Mouse (Mus musculus) hindbrain, embryonic 15.5 days (tissue): Measurements from ENCODE around the gene Fbxo10. TPM values are rescaled to one million over a fixed set of nuclear protein-coding genes. Genes with fewer than 3 reads are reported as not detected.

Experiments used
- ATAC-seq: fragments of 200-750 bp; cut with Nextera tagmentation; 2 replicates; pipeline ENCODE4 v1.8.0; 2017; ENCODE audit warnings: low read depth, moderate number of reproducible peaks, moderate TSS enrichment; ENCODE audit not compliant: low FRiP score
- H3K27ac ChIP-seq: fragments of 300-500 bp; sonication (generic); replicated peaks from 2 replicates; pipeline ENCODE4 v1.5.1; 2015; ENCODE audit warnings: mild to moderate bottlenecking, inconsistent platforms
- H3K27me3 ChIP-seq: fragments of 300-500 bp; sonication (generic); 2 replicates; pipeline ENCODE4 v1.6.1; 2015; ENCODE audit warnings: control low read depth, inconsistent platforms
- H3K36me3 ChIP-seq: fragments of 300-500 bp; sonication (generic); 2 replicates; pipeline ENCODE4 v1.6.1; 2015; ENCODE audit warnings: control low read depth, inconsistent platforms
- H3K4me1 ChIP-seq: fragments of 300-500 bp; sonication (generic); replicated peaks from 2 replicates; pipeline ENCODE4 v1.6.1; 2015; ENCODE audit warnings: control low read depth, inconsistent platforms
- H3K4me2 ChIP-seq: fragments of 300-500 bp; sonication (generic); 2 replicates; pipeline ENCODE4 v1.6.1; 2015; ENCODE audit warnings: moderate library complexity, mild to moderate bottlenecking, inconsistent platforms
- H3K4me3 ChIP-seq: fragments of 300-500 bp; sonication (generic); 2 replicates; pipeline ENCODE4 v1.5.1; 2015; ENCODE audit warnings: mild to moderate bottlenecking, inconsistent platforms
- H3K9ac ChIP-seq: fragments of 300-500 bp; sonication (generic); 2 replicates; pipeline ENCODE4 v1.6.1; 2015; ENCODE audit warnings: inconsistent platforms
- H3K9me3 ChIP-seq: fragments of 300-500 bp; sonication (generic); 2 replicates; pipeline ENCODE4 v1.6.1; 2016; ENCODE audit warnings: control low read depth, inconsistent platforms
- WGBS: fragments of 180-500 bp; shearing (Covaris S2); methylation state at CpG from one replicate; pipeline ENCODE4 v1.1.7; 2015; 5-methylcytosine and 5-hydroxymethylcytosine counted together
- polyA plus RNA-seq: library from polyadenylated mRNA; unstranded; fragments of >200 nt; fragmentation: Nextera tagmentation; extraction: Ambion mirVana; gene quantifications from 2 replicates; pipeline ENCODE4 v1.2.1, GENCODE M21; 2015

Gene Fbxo10
- 17.2 and 19.0 TPM in 2 replicates for polyA plus RNA-seq

- WGBS = 0% methylated on average over 76 of the region's 77 CpGs
Observed at GRCm38 (mm10) chr4:45084021-45084894, at the start of gene Fbxo10. Gene Fbxo10, minus strand, starts transcription at chr4:45084604.

GRCm38 (mm10) chr4:45131021-45131420, 46.6 kb upstream of the Fbxo10 start:
- no peak overlapping the region for H3K9ac ChIP-seq
- H3K36me3 ChIP-seq = no peaks in the 10 kb centered on the region
- no peaks in the 10 kb centered on the region for H3K27me3 ChIP-seq
- no peak overlapping the region for H3K4me2 ChIP-seq
- H3K9me3 ChIP-seq = no peaks in the 10 kb centered on the region
- H3K4me1 ChIP-seq = no peaks in the 10 kb centered on the region
- 88% methylated on average over 4 of the region's 4 CpGs for WGBS
- ATAC-seq = no peak
- no peak overlapping the region for H3K4me3 ChIP-seq
- no peak overlapping the region for H3K27ac ChIP-seq

More at GRCm38 (mm10) chr4:45084021-45084894, at the start of gene Fbxo10:
- ATAC-seq = peak; percentile 90
- H3K4me1 ChIP-seq = peaks cover 22% of the 10 kb centered on the region
- peak within 1 kb of the TSS; percentile 89 for H3K27ac ChIP-seq
- H3K36me3 ChIP-seq = no peaks in the 10 kb centered on the region
- no peaks in the 10 kb centered on the region for H3K27me3 ChIP-seq
- peak within 1 kb of the TSS; percentile 99 for H3K9ac ChIP-seq
- peak within 1 kb of the TSS; percentile 99 for H3K4me3 ChIP-seq
- no peaks in the 10 kb centered on the region for H3K9me3 ChIP-seq
- H3K4me2 ChIP-seq = peak within 1 kb of the TSS; percentile 61

- no peaks in the 10 kb centered on the region for H3K9me3 ChIP-seq
- no peak overlapping the region for H3K9ac ChIP-seq
- no peaks in the 10 kb centered on the region for H3K36me3 ChIP-seq
- no peak overlapping the region for H3K4me3 ChIP-seq
- H3K27me3 ChIP-seq = no peaks in the 10 kb centered on the region
- no peaks in the 10 kb centered on the region for H3K4me1 ChIP-seq
- no peak overlapping the region for H3K27ac ChIP-seq
- 90% methylated on average over 11 of the region's 11 CpGs for WGBS
- no peak overlapping the region for H3K4me2 ChIP-seq
- ATAC-seq = no peak
Observed at GRCm38 (mm10) chr4:45121311-45121710, 36.9 kb upstream of the Fbxo10 start.

GRCm38 (mm10) chr4:45108456-45109110, 24.2 kb upstream of the Fbxo10 start:
- 0 out of 2 replicates have a peak, but pooled peaks cover 2% of the 10 kb centered on the region for H3K27me3 ChIP-seq
- WGBS = 75% methylated on average over 8 of the region's 8 CpGs
- no peak overlapping the region for H3K4me3 ChIP-seq
- H3K9ac ChIP-seq = no peak overlapping the region
- H3K4me1 ChIP-seq = peaks cover 18% of the 10 kb centered on the region
- H3K9me3 ChIP-seq = no peaks in the 10 kb centered on the region
- H3K4me2 ChIP-seq = no peak overlapping the region
- peaks cover under 1% of the 10 kb centered on the region; the same call in 1 of the 2 replicates for H3K36me3 ChIP-seq
- H3K27ac ChIP-seq = no peak overlapping the region
- ATAC-seq = no peak

GRCm38 (mm10) chr4:45107601-45108277, 23.3 kb upstream of the Fbxo10 start, which contains the start of gene Tomm5:
Gene Tomm5, minus strand, starts transcription at chr4:45108114.
- 0 out of 2 replicates have a peak, but pooled peaks cover under 1% of the 10 kb centered on the region for H3K27me3 ChIP-seq
- WGBS = under 1% methylated on average over 39 of the region's 39 CpGs
- peaks cover 18% of the 10 kb centered on the region for H3K4me1 ChIP-seq
- H3K27ac ChIP-seq = peak within 1 kb of the TSS; percentile 68
- peak within 1 kb of the TSS; percentile 80 for H3K9ac ChIP-seq
- peak within 1 kb of the TSS; percentile 75 for H3K4me2 ChIP-seq
- H3K4me3 ChIP-seq = peak within 1 kb of the TSS; percentile 83
- ATAC-seq = peak; percentile 98
- H3K9me3 ChIP-seq = no peaks in the 10 kb centered on the region
- H3K36me3 ChIP-seq = peaks cover 9% of the 10 kb centered on the region

GRCm38 (mm10) chr4:45107066-45107465, 22.7 kb upstream of the Fbxo10 start:
- H3K4me3 ChIP-seq = peak overlapping the region; percentile 83
- no peak overlapping the region for H3K27ac ChIP-seq
- H3K4me1 ChIP-seq = peaks cover 18% of the 10 kb centered on the region
- H3K36me3 ChIP-seq = peaks cover 14% of the 10 kb centered on the region
- no peaks in the 10 kb centered on the region for H3K9me3 ChIP-seq
- H3K4me2 ChIP-seq = peak overlapping the region; percentile 75
- WGBS = 4% methylated on average over 4 of the region's 4 CpGs
- H3K9ac ChIP-seq = peak overlapping the region; percentile 80
- H3K27me3 ChIP-seq = no peaks in the 10 kb centered on the region
- no peak for ATAC-seq

- no peak for ATAC-seq
- H3K4me2 ChIP-seq = peak overlapping the region; percentile 75
- no peak overlapping the region for H3K27ac ChIP-seq
- peaks cover 15% of the 10 kb centered on the region for H3K36me3 ChIP-seq
- WGBS = 70% methylated on average over 5 of the region's 5 CpGs
- no peaks in the 10 kb centered on the region for H3K9me3 ChIP-seq
- no peaks in the 10 kb centered on the region for H3K27me3 ChIP-seq
- no peak overlapping the region for H3K9ac ChIP-seq
- H3K4me1 ChIP-seq = peaks cover 18% of the 10 kb centered on the region
- peak overlapping the region; percentile 83; the same call in 1 of the 2 replicates for H3K4me3 ChIP-seq
Observed at GRCm38 (mm10) chr4:45106409-45106808, 22.0 kb upstream of the Fbxo10 start.

GRCm38 (mm10) chr4:45097198-45097872, 12.9 kb upstream of the Fbxo10 start:
- WGBS = 32% methylated on average over 7 of the region's 7 CpGs

GRCm38 (mm10) chr4:45084895-45085290, 489 bp upstream of the Fbxo10 start:
- peak overlapping the region; percentile 99; the same call in 1 of the 2 replicates for H3K9ac ChIP-seq
- 51% methylated on average over 8 of the region's 8 CpGs for WGBS
- no peaks in the 10 kb centered on the region for H3K27me3 ChIP-seq
- peak overlapping the region; percentile 61 for H3K4me2 ChIP-seq
- peak overlapping the region; percentile 89 for H3K27ac ChIP-seq
- no peaks in the 10 kb centered on the region for H3K9me3 ChIP-seq
- no peaks in the 10 kb centered on the region for H3K36me3 ChIP-seq
- ATAC-seq = no peak
- H3K4me3 ChIP-seq = peak overlapping the region; percentile 99
- peaks cover 22% of the 10 kb centered on the region for H3K4me1 ChIP-seq

More at GRCm38 (mm10) chr4:45097198-45097872, 12.9 kb upstream of the Fbxo10 start:
- no peak overlapping the region for H3K9ac ChIP-seq
- H3K4me3 ChIP-seq = no peak overlapping the region
- H3K27me3 ChIP-seq = no peaks in the 10 kb centered on the region
- H3K36me3 ChIP-seq = peaks cover 8% of the 10 kb centered on the region
- H3K4me1 ChIP-seq = no peaks in the 10 kb centered on the region
- no peak overlapping the region for H3K4me2 ChIP-seq
- no peaks in the 10 kb centered on the region for H3K9me3 ChIP-seq
- ATAC-seq = no peak
- no peak overlapping the region for H3K27ac ChIP-seq

- under 1% methylated on average over 8 of the region's 8 CpGs for WGBS
- no peaks in the 10 kb centered on the region for H3K9me3 ChIP-seq
- peak overlapping the region; percentile 99 for H3K9ac ChIP-seq
- no peak for ATAC-seq
- H3K27ac ChIP-seq = peak overlapping the region; percentile 89
- peak overlapping the region; percentile 99 for H3K4me3 ChIP-seq
- no peaks in the 10 kb centered on the region for H3K36me3 ChIP-seq
- peaks cover 22% of the 10 kb centered on the region for H3K4me1 ChIP-seq
- H3K27me3 ChIP-seq = no peaks in the 10 kb centered on the region
- peak overlapping the region; percentile 61 for H3K4me2 ChIP-seq
Observed at GRCm38 (mm10) chr4:45083487-45083886, 917 bp downstream of the Fbxo10 start.

- Histone ChIP-seq H3K27me3 (no peaks in the 10 kb centered on the region), H3K9ac (peak overlapping the region; percentile 99), H3K9me3 (no peaks in the 10 kb centered on the region), H3K4me2 (peak overlapping the region; percentile 61), H3K4me1 (peaks cover 22% of the 10 kb centered on the region), H3K27ac (peak overlapping the region; percentile 89), H3K4me3 (peak overlapping the region; percentile 99), H3K36me3 (no peaks in the 10 kb centered on the region)
- 58% methylated on average over 9 of the region's 9 CpGs for WGBS
- no peak for ATAC-seq
Observed at GRCm38 (mm10) chr4:45082951-45083350, 1.5 kb downstream of the Fbxo10 start.
